Mouse (Mus musculus): ENCODE measurements around the gene Olfr1347.
"Not testable (repeated sequence)": the region's sequence is repeated elsewhere in the genome, so short reads cannot be mapped to it uniquely, and the experiment has no call there.

Olfr1347 gene

GRCm38 (mm10) chr7:6499655-6500054 lies at the start of gene Olfr1347:
Gene Olfr1347 (minus strand): TSS chr7:6499755.
- no peak for DNase-seq

- no peak for DNase-seq
Observed at GRCm38 (mm10) chr7:6526141-6526540, 26.6 kb upstream of the Olfr1347 start.

- DNase-seq = no peak
Observed at GRCm38 (mm10) chr7:6525001-6525400, 25.4 kb upstream of the Olfr1347 start.

- no peak for DNase-seq
Observed at GRCm38 (mm10) chr7:6522850-6523249, 23.3 kb upstream of the Olfr1347 start, which contains the start of gene Olfr1349. Gene Olfr1349 (minus strand): TSS chr7:6522950.

- DNase-seq = no peak
Observed at GRCm38 (mm10) chr7:6521666-6522065, 22.1 kb upstream of the Olfr1347 start.

GRCm38 (mm10) chr7:6508648-6509047 lies 9.1 kb upstream of the Olfr1347 start, which contains the start of gene Olfr1348:
Gene Olfr1348 (minus strand): TSS chr7:6508748.
- no peak for DNase-seq

- no peak for DNase-seq
Observed at GRCm38 (mm10) chr7:6486841-6487240, 12.7 kb downstream of the Olfr1347 start, which contains the start of gene Olfr5. Gene Olfr5 (minus strand): TSS chr7:6486941.

GRCm38 (mm10) chr7:6477633-6478032 lies 21.9 kb downstream of the Olfr1347 start:
- DNase-seq = not testable (repeated sequence)

GRCm38 (mm10) chr7:6466951-6467350 lies 32.6 kb downstream of the Olfr1347 start, which contains the start of gene Olfr1346:
Gene Olfr1346 (plus strand): TSS chr7:6467101.
- no peak for DNase-seq

GRCm38 (mm10) chr7:6456399-6456798 lies 43.2 kb downstream of the Olfr1347 start:
- DNase-seq = no peak

GRCm38 (mm10) chr7:6455868-6456267 lies 43.7 kb downstream of the Olfr1347 start, which contains the start of gene Olfr1336:
Gene Olfr1336 (plus strand): TSS chr7:6456168.
- no peak for DNase-seq

- no peak for DNase-seq
Observed at GRCm38 (mm10) chr7:6447771-6448170, 51.8 kb downstream of the Olfr1347 start.

GRCm38 (mm10) chr7:6441173-6441572 lies 58.4 kb downstream of the Olfr1347 start:
- DNase-seq = no peak

- no peak for DNase-seq
Observed at GRCm38 (mm10) chr7:6438388-6438787, 61.2 kb downstream of the Olfr1347 start, which contains the start of gene Olfr1344. Gene Olfr1344 (plus strand): TSS chr7:6438688.
